Mouse (Mus musculus) lung, postnatal 0 days (tissue): ENCODE measurements at regions not wholly inside any gene's neighbourhood (a gene's known extent, or its start where the extent isn't known, plus 50 kb on each side); places are given as distances from the start of the nearest gene placed in this dataset.

Experiments used
- CTCF ChIP-seq: IDR thresholded peaks from 2 replicates; pipeline ENCODE4 v1.5.1; 2016; ENCODE audit warnings: antibody characterized with exemption, mild to moderate bottlenecking
- EP300 ChIP-seq: IDR thresholded peaks from 2 replicates; pipeline ENCODE4 v1.6.1; 2016; ENCODE audit warnings: antibody characterized with exemption, mild to moderate bottlenecking, control low read depth

GRCm38 (mm10) chr15:68496438-68496837 is 1995.7 kb upstream of the Lrrc6 start:
- TF ChIP-seq CTCF (no peak), EP300 (no peak)
